Mouse (Mus musculus): ENCODE measurements at regions not wholly inside any gene's neighbourhood (a gene's known extent, or its start where the extent isn't known, plus 50 kb on each side); places are given as distances from the start of the nearest gene placed in this dataset.

DNA sequence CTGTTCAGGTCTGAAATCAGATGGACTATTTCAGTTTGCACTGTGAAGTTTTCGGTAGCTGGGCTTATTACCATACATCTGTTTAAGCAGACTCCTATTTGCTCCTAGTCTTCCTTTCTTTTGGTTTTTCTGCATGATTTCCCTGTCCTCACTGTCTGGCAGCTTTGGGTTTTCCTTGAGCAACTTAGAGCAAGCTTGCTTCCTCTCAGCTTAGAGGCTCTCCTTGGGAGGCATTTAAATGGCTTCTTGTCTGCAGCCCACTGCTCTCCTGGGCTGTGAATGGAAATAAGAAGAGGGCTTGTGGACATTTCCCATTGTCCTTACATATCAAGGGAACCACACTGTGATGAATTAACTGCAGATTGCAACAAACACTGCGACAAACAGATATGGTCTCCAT is 566.9 kb downstream of the Gbe1 start:
- TF ChIP-seq EP300 (IDR thresholded peaks at IDR 0.05; ENCODE audit: low read length) (no peak), ZNF384 (IDR thresholded peaks at IDR 0.05; ENCODE audit: low read depth, low read length) (no peak), POLR2A (IDR thresholded peaks at IDR 0.05; ENCODE audit: low read depth, low read length) (no peak), KAT2A (IDR thresholded peaks at IDR 0.05; ENCODE audit: insufficient replicate concordance, low read length) (no peak), CTCF (conservative IDR thresholded peaks at IDR 0.05 in 1 of 2, IDR thresholded peaks at IDR 0.05 in 1 of 2; ENCODE audit: low read depth in 2 of 2, low read length in 2 of 2) (no peak), HCFC1 (IDR thresholded peaks at IDR 0.05; ENCODE audit: low read depth, low read length) (no peak), POLR2AphosphoS2 (IDR thresholded peaks at IDR 0.05; ENCODE audit: low read depth, low read length) (no peak), SMC3 (IDR thresholded peaks at IDR 0.05; ENCODE audit: low read depth, low read length) (no peak), ZC3H11A (IDR thresholded peaks at IDR 0.05; ENCODE audit: low read depth, low read length) (no peak), NELFE (IDR thresholded peaks at IDR 0.05; ENCODE audit: low read depth, low read length) (no peak), TCF12 (IDR thresholded peaks at IDR 0.05; ENCODE audit: low read depth, low read length) (no peak), NRF1 (IDR thresholded peaks at IDR 0.05; ENCODE audit: low read depth, low read length) (no peak)
